Mouse (Mus musculus) MEL (cell line): ENCODE data around the gene Lipi. TPM values are rescaled to one million over a fixed set of nuclear protein-coding genes. Genes with fewer than 3 reads are reported as not detected.

Experiments used
- DNase-seq: peaks from one replicate; pipeline ENCODE4 v3.0.0; 2011; ENCODE audit warnings: low read depth, low spot score
- H3K27ac ChIP-seq: 2 replicates; pipeline ENCODE4 v1.5.1; 2012; ENCODE audit warnings: low read depth, mild to moderate bottlenecking, control low read depth, low read length, moderate library complexity; ENCODE audit not compliant: control insufficient read depth
- H3K27me3 ChIP-seq, 2 experiments: fragments of 150-350 bp in 1 of 2; sonication (generic) in 1 of 2; 2 replicates each; pipeline ENCODE4 v1.6.1; 2012; ENCODE audit warnings: low read length in 2 of 2, mild to moderate bottlenecking in 2 of 2, improper control_type of control experiment in 1 of 2, moderate library complexity in 1 of 2; ENCODE audit not compliant: insufficient read depth in 2 of 2, control insufficient read depth in 1 of 2
- H3K36me3 ChIP-seq, 2 experiments: 2 replicates each; pipeline ENCODE4 v1.6.1; 2012 to 2014; ENCODE audit warnings: low read length in 2 of 2, improper control_type of control experiment in 1 of 2, inconsistent platforms in 1 of 2, mild to moderate bottlenecking in 1 of 2; ENCODE audit not compliant: insufficient read depth in 2 of 2, control insufficient read depth in 1 of 2
- H3K4me1 ChIP-seq, 2 experiments: fragments of 150-350 bp in 1 of 2; sonication (generic) in 1 of 2; 2 replicates each; pipeline ENCODE4 v1.6.1; 2012; ENCODE audit warnings: low read length in 2 of 2, improper control_type of control experiment in 1 of 2, mild to moderate bottlenecking in 1 of 2; ENCODE audit not compliant: insufficient read depth in 2 of 2, control insufficient read depth in 1 of 2
- H3K4me3 ChIP-seq, 2 experiments: fragments of 150-350 bp in 1 of 2; sonication (generic) in 1 of 2; 2 replicates each; pipeline ENCODE4 v1.5.1; 2012; ENCODE audit warnings: low read depth in 2 of 2, low read length in 2 of 2, mild to moderate bottlenecking in 2 of 2, moderate library complexity in 2 of 2, control low read depth in 1 of 2, improper control_type of control experiment in 1 of 2; ENCODE audit not compliant: control insufficient read depth in 1 of 2, insufficient read depth in 1 of 2
- H3K79me2 ChIP-seq: 2 replicates; pipeline ENCODE4 v1.6.1; 2012; ENCODE audit warnings: mild to moderate bottlenecking, low read length, moderate library complexity; ENCODE audit not compliant: control insufficient read depth, poor library complexity, insufficient read depth
- H3K9ac ChIP-seq: 2 replicates; pipeline ENCODE4 v1.6.1; 2012; ENCODE audit warnings: low read depth, mild to moderate bottlenecking, control low read depth, low read length, moderate library complexity; ENCODE audit not compliant: control insufficient read depth, poor library complexity, severe bottlenecking
- H3K9me3 ChIP-seq: fragments of 150-350 bp; sonication (generic); replicated peaks from 2 replicates; pipeline ENCODE4 v1.6.1; 2012; ENCODE audit warnings: mild to moderate bottlenecking, low read length, improper control_type of control experiment, moderate library complexity; ENCODE audit not compliant: insufficient read depth
- CHD1 ChIP-seq: IDR thresholded peaks from 2 replicates; pipeline ENCODE4 v1.6.1; 2012; ENCODE audit warnings: low read depth, mild to moderate bottlenecking, inconsistent platforms, low read length, improper control_type of control experiment
- CTCF ChIP-seq, 3 experiments: IDR thresholded peaks in 2 of 3; conservative IDR thresholded peaks in 1 of 3; 2 replicates each; pipeline ENCODE4 v1.5.1; 2011 to 2012; ENCODE audit warnings: low read length in 3 of 3, low read depth in 2 of 3, mild to moderate bottlenecking in 2 of 3, improper control_type of control experiment in 1 of 3, inconsistent platforms in 1 of 3, mixed read lengths in 1 of 3, moderate library complexity in 1 of 3; ENCODE audit not compliant: control insufficient read depth in 1 of 3, insufficient read depth in 1 of 3, poor library complexity in 1 of 3, severe bottlenecking in 1 of 3
- EP300 ChIP-seq, 2 experiments: IDR thresholded peaks; 2 replicates each; pipeline ENCODE4 v1.6.1; 2011; ENCODE audit warnings: improper control_type of control experiment in 2 of 2, low read length in 2 of 2, low read depth in 1 of 2, mild to moderate bottlenecking in 1 of 2
- ETS1 ChIP-seq: IDR thresholded peaks from 2 replicates; pipeline ENCODE4 v1.6.1; 2012; ENCODE audit warnings: low read depth, mild to moderate bottlenecking, inconsistent platforms, low read length, improper control_type of control experiment, moderate library complexity
- HCFC1 ChIP-seq: IDR thresholded peaks from 2 replicates; pipeline ENCODE4 v1.6.1; 2012; ENCODE audit warnings: low read depth, mild to moderate bottlenecking, inconsistent platforms, low read length, improper control_type of control experiment, moderate library complexity
- KAT2A ChIP-seq: conservative IDR thresholded peaks from 2 replicates; pipeline ENCODE4 v1.6.1; 2012; ENCODE audit warnings: low read depth, low read length, improper control_type of control experiment, inconsistent platforms
- MAFK ChIP-seq: IDR thresholded peaks from 2 replicates; pipeline ENCODE4 v1.6.1; 2011; ENCODE audit warnings: low read depth, mild to moderate bottlenecking, low read length, improper control_type of control experiment, borderline replicate concordance
- MAX ChIP-seq: IDR thresholded peaks from 2 replicates; pipeline ENCODE4 v1.6.1; 2011; ENCODE audit warnings: low read length, improper control_type of control experiment
- MAZ ChIP-seq: IDR thresholded peaks from 2 replicates; pipeline ENCODE4 v1.6.1; 2012; ENCODE audit warnings: low read depth, mild to moderate bottlenecking, inconsistent platforms, low read length, improper control_type of control experiment
- MXI1 ChIP-seq: IDR thresholded peaks from 2 replicates; pipeline ENCODE4 v1.6.1; 2011; ENCODE audit warnings: mild to moderate bottlenecking, low read depth, low read length, improper control_type of control experiment
- MYB ChIP-seq: IDR thresholded peaks from 2 replicates; pipeline ENCODE4 v1.6.1; 2011; ENCODE audit warnings: mild to moderate bottlenecking, low read depth, low read length, improper control_type of control experiment
- NELFE ChIP-seq: IDR thresholded peaks from 2 replicates; pipeline ENCODE4 v1.6.1; 2011; ENCODE audit warnings: low read depth, low read length, improper control_type of control experiment
- NRF1 ChIP-seq: IDR thresholded peaks from 2 replicates; pipeline ENCODE4 v1.6.1; 2014; ENCODE audit warnings: low read depth, mild to moderate bottlenecking, inconsistent platforms, low read length, improper control_type of control experiment, moderate library complexity; ENCODE audit not compliant: poor library complexity, insufficient read depth, severe bottlenecking
- POLR2AphosphoS2 ChIP-seq: IDR thresholded peaks from 2 replicates; pipeline ENCODE4 v1.6.1; 2011; ENCODE audit warnings: low read length, improper control_type of control experiment
- RAD21 ChIP-seq: IDR thresholded peaks from 2 replicates; pipeline ENCODE4 v1.6.1; 2011; ENCODE audit warnings: mild to moderate bottlenecking, low read depth, low read length, improper control_type of control experiment
- RCOR1 ChIP-seq: IDR thresholded peaks from 2 replicates; pipeline ENCODE4 v1.6.1; 2012; ENCODE audit warnings: low read depth, mild to moderate bottlenecking, inconsistent platforms, low read length, improper control_type of control experiment
- SMC3 ChIP-seq: IDR thresholded peaks from 2 replicates; pipeline ENCODE4 v1.6.1; 2011; ENCODE audit warnings: low read depth, low read length, improper control_type of control experiment
- TAL1 ChIP-seq: IDR thresholded peaks from 2 replicates; pipeline ENCODE4 v1.6.1; 2012; ENCODE audit warnings: mild to moderate bottlenecking, inconsistent platforms, low read length, moderate library complexity, mixed read lengths
- TBP ChIP-seq: IDR thresholded peaks from 2 replicates; pipeline ENCODE4 v1.8.0; 2011; ENCODE audit warnings: low read depth, low read length, improper control_type of control experiment
- TCF12 ChIP-seq: IDR thresholded peaks from 2 replicates; pipeline ENCODE4 v1.6.1; 2014; ENCODE audit warnings: low read depth, mild to moderate bottlenecking, inconsistent platforms, low read length, improper control_type of control experiment, moderate library complexity
- USF2 ChIP-seq, 2 experiments: IDR thresholded peaks; 2 replicates each; pipeline ENCODE4 v1.6.1; 2011 to 2012; ENCODE audit warnings: improper control_type of control experiment in 2 of 2, low read length in 2 of 2, borderline replicate concordance in 1 of 2, inconsistent platforms in 1 of 2, low read depth in 1 of 2, mild to moderate bottlenecking in 1 of 2; ENCODE audit not compliant: insufficient read depth in 1 of 2
- ZNF384 ChIP-seq: IDR thresholded peaks from 2 replicates; pipeline ENCODE4 v1.6.1; 2012; ENCODE audit warnings: low read depth, mild to moderate bottlenecking, inconsistent platforms, low read length, improper control_type of control experiment
- polyA plus RNA-seq, 2 experiments: library from polyadenylated mRNA; stranded (reverse) in 1 of 2; unstranded in 1 of 2; fragments of >175 nt in 1 of 2; fragments of >200 nt in 1 of 2; gene quantifications; 2 replicates each; pipeline versions ENCODE4 v1.2.1 to v1.2.4; 2012; ENCODE audit warnings: low replicate concordance in 2 of 2, low read depth in 1 of 2; ENCODE audit not compliant: insufficient read length in 2 of 2, insufficient read depth in 1 of 2, missing spikeins in 1 of 2
- total RNA-seq: library from RNA; depleted of rRNA; stranded (reverse); fragments of 300-350 nt; gene quantifications from 2 replicates; pipeline ENCODE4 v1.2.3, GENCODE M21; 2012

The Lipi gene
- total and polyA plus RNA-seq, 3 experiments: not detected

GRCm38 (mm10) chr16:75582279-75582678 is 3.6 kb downstream of the Lipi start:
- no peak overlapping the region for H3K9ac ChIP-seq

DNA sequence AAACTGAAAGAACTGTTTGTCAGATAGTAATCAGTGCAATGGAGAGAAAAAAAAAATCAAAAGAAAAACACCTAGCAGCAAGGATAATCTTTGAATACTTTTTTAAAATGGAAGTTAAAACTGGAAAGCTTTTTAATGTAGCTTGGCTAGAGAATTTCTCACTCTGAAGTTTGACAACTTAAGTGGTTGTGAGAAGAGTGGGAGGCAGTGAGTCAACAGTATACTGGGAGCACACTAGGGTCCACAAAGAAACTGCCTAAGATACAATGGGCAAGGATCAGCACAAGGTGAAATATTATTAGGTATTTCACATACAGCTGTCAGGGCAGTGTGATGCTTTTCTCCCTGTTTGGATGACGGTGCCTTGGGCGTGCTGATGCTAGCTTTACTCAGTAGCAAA is 23.0 kb downstream of the Lipi start:
- DNase-seq: no peak
- H3K9me3 ChIP-seq: no peaks in the 10 kb centered on the region
- no peak overlapping the region for H3K27ac ChIP-seq
- H3K9ac ChIP-seq: no peak overlapping the region
- no peak for TF ChIP-seq ETS1
- TF ChIP-seq EP300 (IDR thresholded peaks at IDR 0.05; ENCODE audit: low read depth in 1 of 2, low read length in 2 of 2): no peak
- no peak for TF ChIP-seq MXI1
- no peak for TF ChIP-seq MAX
- TF ChIP-seq NELFE: no peak
- TF ChIP-seq USF2 (IDR thresholded peaks at IDR 0.05; ENCODE audit: borderline replicate concordance in 1 of 2, insufficient read depth in 1 of 2, low read depth in 1 of 2, low read length in 2 of 2): no peak
- TF ChIP-seq MYB: no peak
- TF ChIP-seq HCFC1: no peak
- TF ChIP-seq RCOR1: no peak
- no peak for TF ChIP-seq NRF1
- no peak for TF ChIP-seq RAD21
- TF ChIP-seq KAT2A: no peak
- no peak for TF ChIP-seq POLR2AphosphoS2
- TF ChIP-seq CTCF (IDR thresholded peaks at IDR 0.05 in 2 of 3, conservative IDR thresholded peaks at IDR 0.05 in 1 of 3; ENCODE audit: control insufficient read depth in 1 of 3, insufficient read depth in 1 of 3, low read depth in 2 of 3, low read length in 3 of 3, poor library complexity in 1 of 3, severe bottlenecking in 1 of 3): no peak
- TF ChIP-seq TAL1: no peak
- no peak for TF ChIP-seq MAZ
- TF ChIP-seq SMC3: no peak
- no peak for TF ChIP-seq TBP
- no peak overlapping the region for H3K4me3 ChIP-seq
- no peaks in the 10 kb centered on the region for H3K36me3 ChIP-seq
- H3K27me3 ChIP-seq: no peaks in the 10 kb centered on the region; a peak in 1 of 4 replicates
- no peaks in the 10 kb centered on the region for H3K79me2 ChIP-seq
- no peaks in the 10 kb centered on the region for H3K4me1 ChIP-seq

More at GRCm38 (mm10) chr16:75582279-75582678, 3.6 kb downstream of the Lipi start:
- no peaks in the 10 kb centered on the region for H3K36me3 ChIP-seq
- H3K27ac ChIP-seq: no peak overlapping the region
- H3K4me1 ChIP-seq: no peaks in the 10 kb centered on the region
- no peaks in the 10 kb centered on the region for H3K79me2 ChIP-seq
- H3K27me3 ChIP-seq: peaks cover 2 to 5% of the 10 kb centered on the region in 2 experiments; a peak in 3 of 4 replicates
- no peaks in the 10 kb centered on the region for H3K9me3 ChIP-seq
- TF ChIP-seq MAZ: no peak
- no peak for TF ChIP-seq MXI1
- no peak for TF ChIP-seq CHD1
- TF ChIP-seq TCF12: no peak
- TF ChIP-seq ZNF384: no peak
- no peak for TF ChIP-seq NELFE
- no peak for TF ChIP-seq MAFK
- no peak for DNase-seq
- no peak overlapping the region for H3K4me3 ChIP-seq
